Mouse (Mus musculus): ENCODE results near the gene Reln. TPM values are rescaled to one million over a fixed set of nuclear protein-coding genes. Genes with fewer than 3 reads are reported as not detected.

Gene Reln
- polyA plus RNA-seq, 1 experiment from 2014 or later, result 2.1 TPM

GRCm38 (mm10) chr5:22131730-22132522, 212.6 kb downstream of the Reln start:
- Histone ChIP-seq H3K9me3 (no peaks in the 10 kb centered on the region), H3K4me3 (no peak overlapping the region), H3K36me3 (replicated peaks) (no peaks in the 10 kb centered on the region), H3K27me3 (replicated peaks; ENCODE audit: low read depth, poor library complexity, severe bottlenecking) (no peaks in the 10 kb centered on the region), H3K4me1 (peaks cover 11% of the 10 kb centered on the region; the same call in 1 of the 2 replicates), H3K27ac (replicated peaks) (no peak overlapping the region)
- WGBS, result 86% methylated on average over 5 of the region's 5 CpGs
- DNase-seq (ENCODE audit: low spot score), result no peak

GRCm38 (mm10) chr5:22127583-22127982, 216.9 kb downstream of the Reln start:
- H3K27me3 ChIP-seq (replicated peaks; ENCODE audit: low read depth, poor library complexity, severe bottlenecking), result no peaks in the 10 kb centered on the region
- H3K27ac ChIP-seq (replicated peaks), result no peak overlapping the region
- peaks cover 7% of the 10 kb centered on the region; the same call in 1 of the 2 replicates for H3K4me1 ChIP-seq
- no peak for DNase-seq (ENCODE audit: low spot score)
- no peaks in the 10 kb centered on the region for H3K9me3 ChIP-seq
- H3K36me3 ChIP-seq (replicated peaks), result no peaks in the 10 kb centered on the region
- no peak overlapping the region for H3K4me3 ChIP-seq

DNA sequence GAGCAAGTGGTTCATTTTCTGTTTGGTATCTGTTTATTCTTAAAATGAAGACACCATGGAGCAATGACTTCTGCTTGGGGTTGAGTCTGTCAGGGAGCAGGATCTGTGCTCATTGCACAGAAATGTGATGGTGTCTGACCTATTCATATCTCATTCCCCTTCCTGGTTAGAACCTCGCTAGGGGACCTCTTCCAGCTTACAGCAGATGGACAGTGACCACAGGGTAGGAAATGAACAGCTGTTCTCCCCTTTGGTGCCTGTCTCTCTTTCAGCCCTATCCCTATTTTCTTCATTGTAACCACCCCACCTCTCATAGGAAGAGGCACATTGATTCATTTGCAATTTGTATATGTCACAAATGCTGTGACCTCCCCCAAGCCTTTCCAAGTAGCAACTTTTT, 225.2 kb downstream of the Reln start:
- DNase-seq (ENCODE audit: low spot score), result no peak
- 48% methylated on average over 1 of the region's 1 CpGs for WGBS
- H3K27ac ChIP-seq (replicated peaks), result no peak overlapping the region
- no peaks in the 10 kb centered on the region for H3K4me1 ChIP-seq
- H3K36me3 ChIP-seq (replicated peaks), result no peaks in the 10 kb centered on the region
- H3K9me3 ChIP-seq, result no peaks in the 10 kb centered on the region
- H3K27me3 ChIP-seq (replicated peaks; ENCODE audit: low read depth, poor library complexity, severe bottlenecking), result no peaks in the 10 kb centered on the region
- no peak overlapping the region for H3K4me3 ChIP-seq

DNA sequence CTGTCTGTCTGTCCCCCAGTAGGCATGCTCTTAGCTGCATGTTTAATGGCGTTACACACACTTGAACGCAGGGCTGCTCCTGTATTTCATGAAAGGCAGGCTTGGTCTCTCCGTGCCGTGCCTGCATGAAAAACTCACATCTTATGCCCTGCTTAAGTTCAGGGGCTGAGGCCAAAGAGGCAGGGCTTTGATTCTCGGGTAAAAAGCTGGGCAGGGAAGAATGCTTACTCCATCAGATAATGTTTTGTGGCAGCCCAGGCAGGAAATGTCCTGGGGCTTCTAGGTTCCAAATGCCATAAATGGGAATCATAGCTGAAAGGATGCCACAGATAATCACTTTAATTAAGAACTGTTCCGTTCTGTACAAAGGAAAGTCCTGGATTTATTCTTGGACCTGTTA, 226.0 kb downstream of the Reln start:
- H3K36me3 ChIP-seq (replicated peaks), result no peaks in the 10 kb centered on the region
- no peak overlapping the region for H3K27ac ChIP-seq (replicated peaks)
- H3K4me3 ChIP-seq, result no peak overlapping the region
- 38% methylated on average over 6 of the region's 6 CpGs for WGBS
- H3K27me3 ChIP-seq (replicated peaks; ENCODE audit: low read depth, poor library complexity, severe bottlenecking), result no peaks in the 10 kb centered on the region
- no peaks in the 10 kb centered on the region for H3K4me1 ChIP-seq
- DNase-seq (ENCODE audit: low spot score), result no peak
- no peaks in the 10 kb centered on the region for H3K9me3 ChIP-seq

- H3K27me3 ChIP-seq (replicated peaks; ENCODE audit: low read depth, poor library complexity, severe bottlenecking), result no peaks in the 10 kb centered on the region
- H3K27ac ChIP-seq (replicated peaks), result no peak overlapping the region
- H3K9me3 ChIP-seq, result no peaks in the 10 kb centered on the region
- no peak for DNase-seq (ENCODE audit: low spot score)
- WGBS, result 83% methylated on average over 9 of the region's 9 CpGs
- H3K4me3 ChIP-seq, result no peak overlapping the region
- no peaks in the 10 kb centered on the region for H3K36me3 ChIP-seq (replicated peaks)
- no peaks in the 10 kb centered on the region for H3K4me1 ChIP-seq
Observed at GRCm38 (mm10) chr5:22116922-22117321, 227.6 kb downstream of the Reln start.

GRCm38 (mm10) chr5:22106811-22107485, 237.6 kb downstream of the Reln start:
- Histone ChIP-seq H3K36me3 (replicated peaks) (no peaks in the 10 kb centered on the region), H3K4me1 (no peaks in the 10 kb centered on the region), H3K27me3 (replicated peaks; ENCODE audit: low read depth, poor library complexity, severe bottlenecking) (no peaks in the 10 kb centered on the region), H3K4me3 (no peak overlapping the region), H3K27ac (replicated peaks) (no peak overlapping the region), H3K9me3 (no peaks in the 10 kb centered on the region)
- WGBS, result 82% methylated on average over 9 of the region's 9 CpGs
- no peak for DNase-seq (ENCODE audit: low spot score)

- Histone ChIP-seq H3K27ac (replicated peaks) (no peak overlapping the region), H3K27me3 (replicated peaks; ENCODE audit: low read depth, poor library complexity, severe bottlenecking) (no peaks in the 10 kb centered on the region), H3K4me3 (no peak overlapping the region), H3K9me3 (no peaks in the 10 kb centered on the region), H3K4me1 (peaks cover under 1% of the 10 kb centered on the region), H3K36me3 (replicated peaks) (no peaks in the 10 kb centered on the region)
- DNase-seq (ENCODE audit: low spot score), result no peak
- WGBS, result 83% methylated on average over 5 of the region's 5 CpGs
Observed at GRCm38 (mm10) chr5:22094984-22095383, 249.5 kb downstream of the Reln start.

- Histone ChIP-seq H3K4me3 (no peak overlapping the region), H3K27ac (replicated peaks) (no peak overlapping the region), H3K9me3 (no peaks in the 10 kb centered on the region), H3K36me3 (replicated peaks) (no peaks in the 10 kb centered on the region), H3K27me3 (replicated peaks; ENCODE audit: low read depth, poor library complexity, severe bottlenecking) (no peaks in the 10 kb centered on the region), H3K4me1 (no peaks in the 10 kb centered on the region)
- 76% methylated on average over 5 of the region's 5 CpGs for WGBS
- no peak for DNase-seq (ENCODE audit: low spot score)
Observed at GRCm38 (mm10) chr5:22094043-22094442, 250.5 kb downstream of the Reln start.

DNA sequence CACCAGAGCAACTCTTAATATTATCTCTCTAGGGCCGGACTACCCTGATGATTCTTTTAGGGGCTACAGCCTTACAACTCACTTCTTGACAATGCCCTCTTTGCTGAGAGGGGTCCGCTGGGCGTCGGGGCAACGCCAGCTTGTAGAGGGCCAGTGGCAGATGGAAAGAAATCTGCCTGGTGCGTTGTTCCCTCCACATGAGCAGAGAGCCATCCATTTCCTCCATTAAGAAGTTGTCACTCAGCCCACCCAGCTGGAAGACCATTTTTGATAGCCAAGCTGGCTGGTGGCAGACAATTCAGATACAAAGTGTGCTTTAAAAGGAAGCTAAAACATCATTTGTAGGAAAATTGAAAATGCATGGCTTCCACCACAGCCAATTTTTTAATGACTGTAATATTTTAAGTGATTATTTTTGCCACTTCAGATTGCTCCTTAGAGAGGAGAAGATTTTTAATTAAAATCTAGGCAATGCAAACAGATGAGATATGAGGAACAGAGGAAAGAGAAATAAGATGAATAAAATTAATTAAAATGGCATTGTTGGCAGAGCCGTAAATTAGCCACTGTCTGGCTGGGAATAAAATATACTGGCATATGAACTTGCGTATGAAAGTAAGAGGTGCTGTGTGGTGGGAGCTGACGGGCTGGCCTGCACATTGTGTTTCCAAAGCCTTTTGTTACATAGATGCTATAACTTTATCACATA, 251.2 kb downstream of the Reln start:
- DNase-seq (ENCODE audit: low spot score), result no peak
- Histone ChIP-seq H3K27ac (replicated peaks) (no peak overlapping the region), H3K9me3 (no peaks in the 10 kb centered on the region), H3K36me3 (replicated peaks) (no peaks in the 10 kb centered on the region), H3K4me3 (no peak overlapping the region), H3K4me1 (no peaks in the 10 kb centered on the region), H3K27me3 (replicated peaks; ENCODE audit: low read depth, poor library complexity, severe bottlenecking) (no peaks in the 10 kb centered on the region)
- WGBS, result 76% methylated on average over 9 of the region's 9 CpGs

DNA sequence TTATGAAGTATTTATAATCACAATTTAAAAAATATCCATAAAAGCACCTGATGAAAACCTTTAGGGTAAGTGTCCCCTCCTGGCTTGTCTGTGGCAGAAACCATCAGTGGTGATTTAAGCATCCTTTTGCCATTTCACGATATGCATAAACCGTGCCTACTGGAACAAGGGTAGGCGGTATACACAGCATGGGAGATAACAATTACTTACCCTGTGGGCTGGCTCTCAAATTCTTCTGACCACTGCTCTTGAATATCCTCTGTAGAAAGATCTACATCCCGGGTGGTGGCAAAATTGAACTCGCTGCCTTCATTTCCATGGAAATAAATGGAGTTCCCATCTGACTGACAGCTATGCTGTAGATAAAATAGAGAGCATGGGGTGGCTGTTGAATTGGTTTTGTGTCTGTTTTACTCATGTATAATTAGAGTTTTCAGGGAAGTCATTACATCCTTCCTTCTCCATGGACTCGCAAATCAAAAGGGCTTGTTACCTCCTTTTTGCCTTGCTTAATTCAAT, 264.0 kb downstream of the Reln start:
- H3K27me3 ChIP-seq (replicated peaks; ENCODE audit: low read depth, poor library complexity, severe bottlenecking), result no peaks in the 10 kb centered on the region; the same call in 1 of the 2 replicates
- no peaks in the 10 kb centered on the region for H3K36me3 ChIP-seq (replicated peaks)
- H3K27ac ChIP-seq (replicated peaks), result no peak overlapping the region
- no peak for DNase-seq (ENCODE audit: low spot score)
- no peaks in the 10 kb centered on the region for H3K9me3 ChIP-seq
- no peak overlapping the region for H3K4me3 ChIP-seq
- 88% methylated on average over 6 of the region's 6 CpGs for whole genome bisulfite sequencing
- no peaks in the 10 kb centered on the region for H3K4me1 ChIP-seq

GRCm38 (mm10) chr5:22074971-22075370, 269.5 kb downstream of the Reln start:
- Histone ChIP-seq H3K36me3 (replicated peaks) (no peaks in the 10 kb centered on the region), H3K27me3 (replicated peaks; ENCODE audit: low read depth, poor library complexity, severe bottlenecking) (no peaks in the 10 kb centered on the region), H3K4me1 (no peaks in the 10 kb centered on the region), H3K4me3 (no peak overlapping the region), H3K9me3 (no peaks in the 10 kb centered on the region), H3K27ac (replicated peaks) (no peak overlapping the region)
- 70% methylated on average over 5 of the region's 5 CpGs for WGBS
- no peak for DNase-seq (ENCODE audit: low spot score)

DNA sequence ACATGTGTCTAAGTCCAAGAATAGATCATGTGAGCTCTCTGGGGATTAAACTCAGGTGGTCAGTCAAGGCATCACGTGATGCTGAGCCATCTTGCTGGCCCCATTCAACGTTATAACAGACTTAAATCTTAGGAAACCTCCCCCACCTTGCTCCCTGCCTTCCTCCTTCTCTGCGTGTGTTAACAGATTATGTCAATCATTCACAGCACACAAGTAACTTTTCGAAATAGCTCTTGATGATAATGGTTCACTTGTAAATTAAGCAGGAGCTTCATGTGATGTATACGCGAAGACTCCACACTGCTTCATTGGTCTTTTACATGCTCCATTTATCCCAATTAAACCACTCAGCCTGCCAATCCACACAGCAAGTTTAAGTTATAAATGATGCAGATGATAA, 271.9 kb downstream of the Reln start:
- no peaks in the 10 kb centered on the region for H3K9me3 ChIP-seq
- H3K36me3 ChIP-seq (replicated peaks), result no peaks in the 10 kb centered on the region
- H3K27me3 ChIP-seq (replicated peaks; ENCODE audit: low read depth, poor library complexity, severe bottlenecking), result no peaks in the 10 kb centered on the region
- H3K4me3 ChIP-seq, result no peak overlapping the region
- no peak for DNase-seq (ENCODE audit: low spot score)
- no peaks in the 10 kb centered on the region for H3K4me1 ChIP-seq
- 89% methylated on average over 6 of the region's 6 CpGs for WGBS
- no peak overlapping the region for H3K27ac ChIP-seq (replicated peaks)

Measured in embryonic facial prominence, embryonic 10.5 days (tissue).